Mouse (Mus musculus): ENCODE measurements around the gene Sfxn5. TPM values are rescaled to one million over a fixed set of nuclear protein-coding genes. Genes with fewer than 3 reads are reported as not detected.
A peak's percentile ranks its signal among the peaks of the same experiment; 100 is the strongest.

Gene Sfxn5
- total and polyA plus RNA-seq, 2 experiments from 2014 or later: 76.1 to 135 TPM

- peak; percentile 49 for TF ChIP-seq CTCF (IDR thresholded peaks at IDR 0.05)
- Histone ChIP-seq H3K4me2 (ENCODE audit: low read depth, low read length, poor library complexity, severe bottlenecking) (no peak overlapping the region), H3K4me3 (ENCODE audit: low read depth, low read length) (no peak overlapping the region), H3K36me3 (ENCODE audit: insufficient read depth, low read length) (no peaks in the 10 kb centered on the region), H3K27ac (ENCODE audit: low read depth, low read length) (peak overlapping the region; percentile 57; the same call in 1 of the 2 replicates), H3K9me3 (ENCODE audit: low read length) (no peaks in the 10 kb centered on the region), H3K27me3 (ENCODE audit: insufficient read depth, low read length) (no peaks in the 10 kb centered on the region), H3K9ac (replicated peaks; ENCODE audit: low read length, poor library complexity, severe bottlenecking) (no peak overlapping the region), H3K4me1 (ENCODE audit: insufficient read depth, low read length) (no peaks in the 10 kb centered on the region)
- WGBS: 69% methylated on average over 7 of the region's 7 CpGs
- DNase-seq (ENCODE audit: low spot score) (peak; percentile 68), ATAC-seq (ENCODE audit: low FRiP score) (peak; percentile 27; the same call in 1 of the 2 replicates)
Observed at GRCm38 (mm10) chr6:85295384-85296167, 37.6 kb downstream of the Sfxn5 start.

- no peaks in the 10 kb centered on the region for H3K27me3 ChIP-seq (ENCODE audit: insufficient read depth, low read length)
- H3K4me1 ChIP-seq (ENCODE audit: insufficient read depth, low read length): no peaks in the 10 kb centered on the region
- no peaks in the 10 kb centered on the region for H3K36me3 ChIP-seq (ENCODE audit: insufficient read depth, low read length)
- H3K4me2 ChIP-seq (ENCODE audit: low read depth, low read length, poor library complexity, severe bottlenecking): no peak overlapping the region
- 52% methylated on average over 5 of the region's 5 CpGs for WGBS
- DNase-seq (ENCODE audit: low spot score): no peak
- H3K9ac ChIP-seq (replicated peaks; ENCODE audit: low read length, poor library complexity, severe bottlenecking): no peak overlapping the region
- no peak for TF ChIP-seq CTCF (IDR thresholded peaks at IDR 0.05)
- no peak for ATAC-seq (ENCODE audit: low FRiP score)
- no peaks in the 10 kb centered on the region for H3K9me3 ChIP-seq (ENCODE audit: low read length)
- H3K4me3 ChIP-seq (ENCODE audit: low read depth, low read length): no peak overlapping the region
- no peak overlapping the region for H3K27ac ChIP-seq (ENCODE audit: low read depth, low read length)
Observed at GRCm38 (mm10) chr6:85294004-85294379, 39.2 kb downstream of the Sfxn5 start.

GRCm38 (mm10) chr6:85293255-85294003 is 39.8 kb downstream of the Sfxn5 start:
- ATAC-seq (ENCODE audit: low FRiP score): no peak
- 50% methylated on average over 10 of the region's 10 CpGs for WGBS
- no peak overlapping the region for H3K4me2 ChIP-seq (ENCODE audit: low read depth, low read length, poor library complexity, severe bottlenecking)
- H3K27me3 ChIP-seq (ENCODE audit: insufficient read depth, low read length): no peaks in the 10 kb centered on the region
- 0 out of 2 replicates have a peak overlapping the region, but pooled peaks have one; percentile 6 for H3K27ac ChIP-seq (ENCODE audit: low read depth, low read length)
- DNase-seq (ENCODE audit: low spot score): no peak
- H3K9me3 ChIP-seq (ENCODE audit: low read length): no peaks in the 10 kb centered on the region
- H3K4me3 ChIP-seq (ENCODE audit: low read depth, low read length): no peak overlapping the region
- no peaks in the 10 kb centered on the region for H3K4me1 ChIP-seq (ENCODE audit: insufficient read depth, low read length)
- H3K9ac ChIP-seq (replicated peaks; ENCODE audit: low read length, poor library complexity, severe bottlenecking): no peak overlapping the region
- H3K36me3 ChIP-seq (ENCODE audit: insufficient read depth, low read length): 0 out of 2 replicates have a peak, but pooled peaks cover 3% of the 10 kb centered on the region
- no peak for TF ChIP-seq CTCF (IDR thresholded peaks at IDR 0.05)

GRCm38 (mm10) chr6:85290869-85291824 is 42.1 kb downstream of the Sfxn5 start:
- Histone ChIP-seq H3K9ac (replicated peaks; ENCODE audit: low read length, poor library complexity, severe bottlenecking) (no peak overlapping the region), H3K36me3 (ENCODE audit: insufficient read depth, low read length) (0 out of 2 replicates have a peak, but pooled peaks cover 5% of the 10 kb centered on the region), H3K4me1 (ENCODE audit: insufficient read depth, low read length) (no peaks in the 10 kb centered on the region), H3K27ac (ENCODE audit: low read depth, low read length) (no peak overlapping the region), H3K4me3 (ENCODE audit: low read depth, low read length) (no peak overlapping the region), H3K27me3 (ENCODE audit: insufficient read depth, low read length) (no peaks in the 10 kb centered on the region), H3K9me3 (ENCODE audit: low read length) (no peaks in the 10 kb centered on the region), H3K4me2 (ENCODE audit: low read depth, low read length, poor library complexity, severe bottlenecking) (no peak overlapping the region)
- no peak for ATAC-seq (ENCODE audit: low FRiP score)
- DNase-seq (ENCODE audit: low spot score): no peak
- 91% methylated on average over 16 of the region's 16 CpGs for WGBS
- peak; percentile 28; the same call in 1 of the 2 replicates for TF ChIP-seq CTCF (IDR thresholded peaks at IDR 0.05)

GRCm38 (mm10) chr6:85288193-85288857 is 44.9 kb downstream of the Sfxn5 start:
- Histone ChIP-seq H3K27me3 (ENCODE audit: insufficient read depth, low read length) (no peaks in the 10 kb centered on the region), H3K36me3 (ENCODE audit: insufficient read depth, low read length) (0 out of 2 replicates have a peak, but pooled peaks cover 5% of the 10 kb centered on the region), H3K9me3 (ENCODE audit: low read length) (no peaks in the 10 kb centered on the region), H3K4me1 (ENCODE audit: insufficient read depth, low read length) (no peaks in the 10 kb centered on the region), H3K9ac (replicated peaks; ENCODE audit: low read length, poor library complexity, severe bottlenecking) (no peak overlapping the region), H3K4me2 (ENCODE audit: low read depth, low read length, poor library complexity, severe bottlenecking) (no peak overlapping the region), H3K4me3 (ENCODE audit: low read depth, low read length) (no peak overlapping the region), H3K27ac (ENCODE audit: low read depth, low read length) (no peak overlapping the region)
- no peak for TF ChIP-seq CTCF (IDR thresholded peaks at IDR 0.05)
- DNase-seq (ENCODE audit: low spot score) (no peak), ATAC-seq (ENCODE audit: low FRiP score) (no peak)
- 84% methylated on average over 4 of the region's 4 CpGs for WGBS

Measured in midbrain, postnatal 0 days (tissue).